Mouse (Mus musculus): ENCODE data around the gene 1110012L19Rik.
A peak's percentile ranks its signal among the peaks of the same experiment; 100 is the strongest.
"Not testable (repeated sequence)": the region's sequence is repeated elsewhere in the genome, so short reads cannot be mapped to it uniquely, and the experiment has no call there.

1110012L19Rik gene

GRCm38 (mm10) chrX:70385276-70385961, at the start of gene 1110012L19Rik:
1110012L19Rik (plus strand) TSS chrX:70385877.
- peak; percentile 85 for DNase-seq (ENCODE audit: low read depth, low spot score)

- no peak for DNase-seq (ENCODE audit: low read depth, low spot score)
Measured at GRCm38 (mm10) chrX:70362985-70363384, 22.7 kb upstream of the 1110012L19Rik start.

GRCm38 (mm10) chrX:70363446-70363845, 22.2 kb upstream of the 1110012L19Rik start:
- DNase-seq (ENCODE audit: low read depth, low spot score), result no peak

- DNase-seq (ENCODE audit: low read depth, low spot score), result no peak
Measured at GRCm38 (mm10) chrX:70364202-70364601, 21.5 kb upstream of the 1110012L19Rik start.

GRCm38 (mm10) chrX:70364661-70365613, 20.7 kb upstream of the 1110012L19Rik start, which contains the start of gene Ids:
Ids (minus strand) TSS chrX:70365084.
- DNase-seq (ENCODE audit: low read depth, low spot score), result peak; percentile 81

GRCm38 (mm10) chrX:70369758-70370157, 15.9 kb upstream of the 1110012L19Rik start:
- DNase-seq (ENCODE audit: low read depth, low spot score), result not testable (repeated sequence)

GRCm38 (mm10) chrX:70374469-70375110, 11.1 kb upstream of the 1110012L19Rik start:
- DNase-seq (ENCODE audit: low read depth, low spot score), result not testable (repeated sequence)

- no peak for DNase-seq (ENCODE audit: low read depth, low spot score)
Measured at GRCm38 (mm10) chrX:70384917-70385275, 781 bp upstream of the 1110012L19Rik start.

- no peak for DNase-seq (ENCODE audit: low read depth, low spot score)
Measured at GRCm38 (mm10) chrX:70385962-70386351, 280 bp downstream of the 1110012L19Rik start.

- not testable (repeated sequence) for DNase-seq (ENCODE audit: low read depth, low spot score)
Measured at GRCm38 (mm10) chrX:70392636-70393035, 7.0 kb downstream of the 1110012L19Rik start.

- DNase-seq (ENCODE audit: low read depth, low spot score), result not testable (repeated sequence)
Measured at GRCm38 (mm10) chrX:70425473-70425872, 39.8 kb downstream of the 1110012L19Rik start.

Data from skeletal muscle tissue, adult 2 months (tissue).